In genomic region chr12:38874470-38874995, GRCm38 (mm10) we compare ENCODE assay signal across 16 mouse cellular contexts.
"Had no signal": no experiment of that assay in that cellular context is flagged by ENCODE, and none has a peak within 500 bp of the region (broad histone marks: within the 10 kb centered on the region; RNA-seq: fewer than 3 reads in every experiment).

No protein-coding gene starts in this region.

- H3K4me1 ChIP-seq: limb, embryonic 12.5 days; liver, embryonic 13.5 days; lung, embryonic 15.5 days; megakaryocyte, embryonic 14.5 days; midbrain, embryonic 15.5 days; neural tube, embryonic 12.5 days had no signal

- H3K27me3 ChIP-seq: limb, embryonic 12.5 days; liver, embryonic 13.5 days; lung, embryonic 15.5 days; megakaryocyte, embryonic 14.5 days; midbrain, embryonic 15.5 days; neural tube, embryonic 12.5 days had no signal

- H3K9me3 ChIP-seq: limb, embryonic 12.5 days; liver, embryonic 13.5 days; lung, embryonic 15.5 days; megakaryocyte, embryonic 14.5 days; midbrain, embryonic 15.5 days; neural tube, embryonic 12.5 days had no signal

- DNase-seq: liver; liver, embryonic 13.5 days; liver, postnatal 0 days; lung, postnatal 14 days; right cerebral cortex, postnatal 4 days; spleen, adult 18-20 months; thymus, adult 18-20 months; thymus, postnatal 14 days had no signal

- H3K27ac ChIP-seq: layer of hippocampus, adult 2 months; limb, embryonic 12.5 days; liver, embryonic 13.5 days; lung, embryonic 15.5 days; macrophage; midbrain, embryonic 15.5 days; neural tube, embryonic 12.5 days had no signal

- H3K4me2 ChIP-seq: limb, embryonic 12.5 days; liver, embryonic 13.5 days; lung, embryonic 15.5 days; midbrain, embryonic 11.5 days; midbrain, embryonic 15.5 days; neural tube, embryonic 12.5 days had no signal

- H3K36me3 ChIP-seq: limb, embryonic 12.5 days; liver, embryonic 13.5 days; lung, embryonic 15.5 days; midbrain, embryonic 15.5 days; neural tube, embryonic 12.5 days had no signal

- H3K9ac ChIP-seq: limb, embryonic 12.5 days; liver, embryonic 13.5 days; liver, postnatal 0 days; lung, embryonic 15.5 days; midbrain, embryonic 15.5 days; neural tube, embryonic 12.5 days had no signal

- ATAC-seq: liver, postnatal 0 days; midbrain, embryonic 15.5 days had no signal

- H3K4me3 ChIP-seq: layer of hippocampus, adult 2 months; limb, embryonic 12.5 days; liver, embryonic 13.5 days; lung, embryonic 15.5 days; megakaryocyte, embryonic 14.5 days; midbrain, embryonic 15.5 days; neural tube, embryonic 12.5 days had no signal
